Mouse (Mus musculus): ENCODE data around the gene Agtrap. TPM values are rescaled to one million over a fixed set of nuclear protein-coding genes. Genes with fewer than 3 reads are reported as not detected.

Gene Agtrap
- polyA plus RNA-seq, 1 experiment from 2014 or later = 15.9 TPM

- peak overlapping the region; percentile 84 for H3K4me2 ChIP-seq
- peak overlapping the region; percentile 88 for H3K27ac ChIP-seq
- no peaks in the 10 kb centered on the region for H3K27me3 ChIP-seq
- H3K4me3 ChIP-seq = peak overlapping the region; percentile 69
- no peak for ATAC-seq (ENCODE audit: borderline replicate concordance, extremely low read depth, low FRiP score, low TSS enrichment)
- H3K9ac ChIP-seq = 0 out of 2 replicates have a peak overlapping the region, but pooled peaks have one; percentile 50
- peaks cover 30% of the 10 kb centered on the region for H3K4me1 ChIP-seq
- 67% methylated on average over 15 of the region's 15 CpGs for WGBS
- peaks cover 13% of the 10 kb centered on the region for H3K36me3 ChIP-seq
- no peaks in the 10 kb centered on the region for H3K9me3 ChIP-seq
These were observed 47.6 kb downstream of the Agtrap start for GRCm38 (mm10) chr4:148040029-148040830.

GRCm38 (mm10) chr4:148039254-148040028 is 48.4 kb downstream of the Agtrap start:
- Histone ChIP-seq H3K36me3 (peaks cover 9% of the 10 kb centered on the region), H3K27ac (peak overlapping the region; percentile 65), H3K4me2 (peak overlapping the region; percentile 84), H3K27me3 (no peaks in the 10 kb centered on the region), H3K4me1 (peaks cover 30% of the 10 kb centered on the region), H3K4me3 (peak overlapping the region; percentile 69), H3K9me3 (no peaks in the 10 kb centered on the region), H3K9ac (peak overlapping the region; percentile 64)
- no peak; the same call in 1 of the 2 replicates for ATAC-seq (ENCODE audit: borderline replicate concordance, extremely low read depth, low FRiP score, low TSS enrichment)
- 13% methylated on average over 19 of the region's 19 CpGs for WGBS

- peak within 1 kb of the TSS; percentile 73 for H3K27ac ChIP-seq
- peak; percentile 92 for ATAC-seq (ENCODE audit: borderline replicate concordance, extremely low read depth, low FRiP score, low TSS enrichment)
- under 1% methylated on average over 54 of the region's 54 CpGs for WGBS
- peak within 1 kb of the TSS; percentile 84 for H3K4me2 ChIP-seq
- H3K4me1 ChIP-seq = peaks cover 30% of the 10 kb centered on the region
- peak within 1 kb of the TSS; percentile 69 for H3K4me3 ChIP-seq
- no peaks in the 10 kb centered on the region for H3K27me3 ChIP-seq
- H3K36me3 ChIP-seq = peaks cover 3% of the 10 kb centered on the region; the same call in 1 of the 2 replicates
- H3K9me3 ChIP-seq = no peaks in the 10 kb centered on the region
- peak within 1 kb of the TSS; percentile 64 for H3K9ac ChIP-seq
These were observed 49.1 kb downstream of the Agtrap start, which contains the start of the genes Clcn6 and Mthfr for GRCm38 (mm10) chr4:148038600-148039253. Gene Clcn6 (minus strand): TSS chr4:148038821. Gene Mthfr (plus strand): TSS chr4:148039077.

- Histone ChIP-seq H3K9me3 (no peaks in the 10 kb centered on the region), H3K27me3 (no peaks in the 10 kb centered on the region), H3K36me3 (peaks cover 3% of the 10 kb centered on the region; the same call in 1 of the 2 replicates), H3K27ac (peak overlapping the region; percentile 73), H3K4me2 (peak overlapping the region; percentile 69), H3K9ac (peak overlapping the region; percentile 55), H3K4me1 (peaks cover 30% of the 10 kb centered on the region), H3K4me3 (peak overlapping the region; percentile 69)
- whole genome bisulfite sequencing = 6% methylated on average over 26 of the region's 26 CpGs
- ATAC-seq (ENCODE audit: borderline replicate concordance, extremely low read depth, low FRiP score, low TSS enrichment) = no peak
These were observed 49.7 kb downstream of the Agtrap start for GRCm38 (mm10) chr4:148038079-148038599.

- Histone ChIP-seq H3K4me1 (peaks cover 22% of the 10 kb centered on the region), H3K27ac (no peak overlapping the region), H3K36me3 (peaks cover 3% of the 10 kb centered on the region; the same call in 1 of the 2 replicates), H3K4me2 (no peak overlapping the region), H3K27me3 (no peaks in the 10 kb centered on the region), H3K4me3 (no peak overlapping the region), H3K9me3 (no peaks in the 10 kb centered on the region), H3K9ac (no peak overlapping the region)
- ATAC-seq (ENCODE audit: borderline replicate concordance, extremely low read depth, low FRiP score, low TSS enrichment) = no peak
- 83% methylated on average over 3 of the region's 3 CpGs for WGBS
These were observed 52.4 kb downstream of the Agtrap start for GRCm38 (mm10) chr4:148035440-148035839.

- no peak overlapping the region for H3K9ac ChIP-seq
- H3K27ac ChIP-seq = no peak overlapping the region
- H3K4me3 ChIP-seq = no peak overlapping the region
- peaks cover 9% of the 10 kb centered on the region for H3K4me1 ChIP-seq
- ATAC-seq (ENCODE audit: borderline replicate concordance, extremely low read depth, low FRiP score, low TSS enrichment) = no peak
- H3K9me3 ChIP-seq = no peaks in the 10 kb centered on the region
- H3K27me3 ChIP-seq = no peaks in the 10 kb centered on the region
- WGBS = 84% methylated on average over 7 of the region's 7 CpGs
- no peak overlapping the region for H3K4me2 ChIP-seq
- peaks cover 10% of the 10 kb centered on the region; the same call in 1 of the 2 replicates for H3K36me3 ChIP-seq
These were observed 53.9 kb downstream of the Agtrap start for GRCm38 (mm10) chr4:148033858-148034410.

- peaks cover 27% of the 10 kb centered on the region for H3K36me3 ChIP-seq
- WGBS = 85% methylated on average over 5 of the region's 5 CpGs
- ATAC-seq (ENCODE audit: borderline replicate concordance, extremely low read depth, low FRiP score, low TSS enrichment) = no peak
These were observed 57.3 kb downstream of the Agtrap start for GRCm38 (mm10) chr4:148030506-148030905.

GRCm38 (mm10) chr4:148029297-148029696 is 58.5 kb downstream of the Agtrap start:
- Histone ChIP-seq H3K4me1 (no peaks in the 10 kb centered on the region), H3K27ac (no peak overlapping the region), H3K36me3 (peaks cover 35% of the 10 kb centered on the region), H3K9me3 (no peaks in the 10 kb centered on the region), H3K27me3 (no peaks in the 10 kb centered on the region), H3K4me2 (no peak overlapping the region), H3K9ac (no peak overlapping the region), H3K4me3 (no peak overlapping the region)
- WGBS = 94% methylated on average over 7 of the region's 7 CpGs
- no peak for ATAC-seq (ENCODE audit: borderline replicate concordance, extremely low read depth, low FRiP score, low TSS enrichment)

More at GRCm38 (mm10) chr4:148030506-148030905, 57.3 kb downstream of the Agtrap start:
- H3K9ac ChIP-seq = no peak overlapping the region
- H3K4me2 ChIP-seq = no peak overlapping the region
- no peaks in the 10 kb centered on the region for H3K27me3 ChIP-seq
- no peaks in the 10 kb centered on the region for H3K4me1 ChIP-seq
- no peak overlapping the region for H3K4me3 ChIP-seq
- H3K27ac ChIP-seq = no peak overlapping the region
- H3K9me3 ChIP-seq = no peaks in the 10 kb centered on the region

Other genes with a start within 250 kb of the Agtrap start
- 4.6 and 5.0 TPM in 2 replicates for gene Zfp933, start 239.7 kb downstream of the Agtrap start, polyA plus RNA-seq (2015; fragmentation: Nextera tagmentation; extraction: Ambion mirVana)
- gene Miip, start 219.2 kb downstream of the Agtrap start, polyA plus RNA-seq (2015; fragmentation: Nextera tagmentation; extraction: Ambion mirVana) = 44.2 and 44.9 TPM in 2 replicates
- 8.4 and 10.7 TPM in 2 replicates for gene Fv1, start 219.1 kb downstream of the Agtrap start, polyA plus RNA-seq (2015; fragmentation: Nextera tagmentation; extraction: Ambion mirVana)
- gene Mfn2, start 183.3 kb downstream of the Agtrap start, polyA plus RNA-seq (2015; fragmentation: Nextera tagmentation; extraction: Ambion mirVana) = 34.0 and 36.2 TPM in 2 replicates
- gene Plod1, start 151.3 kb downstream of the Agtrap start, polyA plus RNA-seq (2015; fragmentation: Nextera tagmentation; extraction: Ambion mirVana) = 46.3 and 48.4 TPM in 2 replicates
- gene 2510039O18Rik, start 147.1 kb downstream of the Agtrap start, polyA plus RNA-seq (2015; fragmentation: Nextera tagmentation; extraction: Ambion mirVana) = 15.4 and 17.0 TPM in 2 replicates
- 1.6 and 3.8 TPM in 2 replicates for gene Nppb, start 102.2 kb downstream of the Agtrap start, polyA plus RNA-seq (2015; fragmentation: Nextera tagmentation; extraction: Ambion mirVana)
- 72.2 and 157 TPM in 2 replicates for gene Nppa, start 87.3 kb downstream of the Agtrap start, polyA plus RNA-seq (2015; fragmentation: Nextera tagmentation; extraction: Ambion mirVana)
- 4.5 and 5.0 TPM in 2 replicates for gene Clcn6, start 49.2 kb downstream of the Agtrap start, polyA plus RNA-seq (2015; fragmentation: Nextera tagmentation; extraction: Ambion mirVana)
- 18.9 and 21.1 TPM in 2 replicates for gene Mthfr, start 49.0 kb downstream of the Agtrap start, polyA plus RNA-seq (2015; fragmentation: Nextera tagmentation; extraction: Ambion mirVana)
- gene Mad2l2, start 42.4 kb upstream of the Agtrap start, polyA plus RNA-seq (2015; fragmentation: Nextera tagmentation; extraction: Ambion mirVana) = 50.2 and 51.9 TPM in 2 replicates
- gene Draxin, start 42.7 kb upstream of the Agtrap start, polyA plus RNA-seq (2015; fragmentation: Nextera tagmentation; extraction: Ambion mirVana) = 0.07 TPM in 1 of 2 replicates, not detected in the other
- 14.2 and 15.9 TPM in 2 replicates for gene Fbxo6, start 64.1 kb upstream of the Agtrap start, polyA plus RNA-seq (2015; fragmentation: Nextera tagmentation; extraction: Ambion mirVana)
- 12.1 and 13.4 TPM in 2 replicates for gene Fbxo44, start 72.5 kb upstream of the Agtrap start, polyA plus RNA-seq (2015; fragmentation: Nextera tagmentation; extraction: Ambion mirVana)
- 1.0 and 1.7 TPM in 2 replicates for gene Fbxo2, start 72.6 kb upstream of the Agtrap start, polyA plus RNA-seq (2015; fragmentation: Nextera tagmentation; extraction: Ambion mirVana)
- gene Disp3, start 199.9 kb upstream of the Agtrap start, polyA plus RNA-seq (2015; fragmentation: Nextera tagmentation; extraction: Ambion mirVana) = 0.10 and 0.14 TPM in 2 replicates

Measured in lung, embryonic 15.5 days (tissue).